19 mouse cellular contexts compared by ENCODE assay signal in genomic region chr7:75712808-75713207, GRCm38 (mm10).
DNase-seq lines count a peak whose midpoint lies in the region; ATAC-seq and TF ChIP-seq lines count a peak whose summit lies in the region.
"Had no signal": no experiment of that assay in that cellular context is flagged by ENCODE, and none has a peak within 500 bp of the region (broad histone marks: within the 10 kb centered on the region; RNA-seq: fewer than 3 reads in every experiment).

No protein-coding gene starts in this region.

- no peak overlapping the region for H3K9ac ChIP-seq in liver, embryonic 14.5 days (replicated peaks)
- no peak overlapping the region for H3K9ac ChIP-seq in kidney, embryonic 16.5 days (replicated peaks; ENCODE audit: low read length)
- no peak overlapping the region for H3K9ac ChIP-seq in neural tube, embryonic 15.5 days (replicated peaks)
- H3K9ac ChIP-seq: forebrain, embryonic 13.5 days; hindbrain, embryonic 15.5 days had no signal

- H3K4me2 ChIP-seq in liver, embryonic 14.5 days (ENCODE audit: low read depth), result no peak overlapping the region
- no peak overlapping the region for H3K4me2 ChIP-seq in kidney, embryonic 16.5 days (replicated peaks; ENCODE audit: low read depth, low read length)
- H3K4me2 ChIP-seq in neural tube, embryonic 15.5 days, result no peak overlapping the region
- H3K4me2 ChIP-seq: forebrain, embryonic 13.5 days; hindbrain, embryonic 15.5 days had no signal

- WGBS in liver, embryonic 14.5 days (ENCODE audit: insufficient replicate concordance), result 16% methylated on average over 2 of the region's 2 CpGs
- 88% methylated on average over 2 of the region's 2 CpGs for WGBS in kidney, embryonic 16.5 days
- WGBS in neural tube, embryonic 15.5 days, result 53% methylated on average over 2 of the region's 2 CpGs

- peak; percentile 92 for DNase-seq in heart, adult 11 months
- DNase-seq in heart, postnatal 4 days, result no peak
- peak in 1 of 3 experiments; percentile 24 for DNase-seq in liver, embryonic 14.5 days (ENCODE audit: low read depth in 3 of 3, low spot score in 3 of 3)
- no peak for DNase-seq in liver
- DNase-seq: adrenal gland, postnatal 14 days; cerebellum, adult 2 months; layer of hippocampus, postnatal 36 days; lung, postnatal 14 days; retina, postnatal 1 day had no signal

- H3K9me3 ChIP-seq in liver, embryonic 14.5 days (ENCODE audit: control insufficient read depth, low read length), result no peaks in the 10 kb centered on the region
- H3K9me3 ChIP-seq in kidney, embryonic 16.5 days (ENCODE audit: low read length), result no peaks in the 10 kb centered on the region
- H3K9me3 ChIP-seq in neural tube, embryonic 15.5 days (replicated peaks), result no peaks in the 10 kb centered on the region
- H3K9me3 ChIP-seq: forebrain, embryonic 13.5 days; hindbrain, embryonic 15.5 days had no signal

- no peaks in the 10 kb centered on the region for H3K27me3 ChIP-seq in liver, embryonic 14.5 days (ENCODE audit: control insufficient read depth, insufficient read depth, low read length)
- H3K27me3 ChIP-seq in kidney, embryonic 16.5 days (ENCODE audit: insufficient read depth, low read length), result no peaks in the 10 kb centered on the region
- H3K27me3 ChIP-seq in neural tube, embryonic 15.5 days (replicated peaks), result no peaks in the 10 kb centered on the region
- H3K27me3 ChIP-seq: forebrain, embryonic 13.5 days; hindbrain, embryonic 15.5 days; Patski had no signal

- no peak for ATAC-seq in liver, embryonic 14.5 days (ENCODE audit: insufficient read depth)
- ATAC-seq in megakaryocyte progenitor cell, adult 5-6 weeks (replicated peaks; ENCODE audit: poor library complexity), result peak; percentile 72
- no peak for ATAC-seq in kidney, embryonic 16.5 days (ENCODE audit: low FRiP score, low TSS enrichment)
- ATAC-seq in neural tube, embryonic 15.5 days (ENCODE audit: low FRiP score), result no peak
- ATAC-seq: activated CD4-positive, CD25-positive, alpha-beta regulatory T cell, adult 4 months; forebrain, embryonic 13.5 days; intestine, embryonic 16.5 days; Patski had no signal

- peaks cover 3 to 9% of the 10 kb centered on the region in 2 experiments for H3K4me1 ChIP-seq in liver, embryonic 14.5 days (replicated peaks; ENCODE audit: control insufficient read depth in 2 of 2, insufficient read depth in 2 of 2, low read length in 1 of 2)
- H3K4me1 ChIP-seq in brown adipose tissue, adult 24 weeks (ENCODE audit: control insufficient read depth, insufficient read depth, insufficient read length, low read length), result peaks cover 12% of the 10 kb centered on the region
- H3K4me1 ChIP-seq in kidney, embryonic 16.5 days (ENCODE audit: insufficient read depth, low read length), result peaks cover 6% of the 10 kb centered on the region; the same call in 1 of the 2 replicates
- 0 out of 2 replicates have a peak, but pooled peaks cover 8% of the 10 kb centered on the region for H3K4me1 ChIP-seq in neural tube, embryonic 15.5 days
- H3K4me1 ChIP-seq: forebrain, embryonic 13.5 days; hindbrain, embryonic 15.5 days had no signal

- H3K27ac ChIP-seq in liver, embryonic 14.5 days, result no peak overlapping the region
- H3K27ac ChIP-seq in brown adipose tissue, adult 24 weeks (replicated peaks; ENCODE audit: low read depth, low read length), result peak overlapping the region; percentile 39; the same call in 1 of the 2 replicates
- no peak overlapping the region for H3K27ac ChIP-seq in kidney, embryonic 16.5 days (ENCODE audit: low read length)
- H3K27ac ChIP-seq in neural tube, embryonic 15.5 days (replicated peaks), result no peak overlapping the region
- H3K27ac ChIP-seq: forebrain, embryonic 13.5 days; hindbrain, embryonic 15.5 days; kidney, postnatal 0 days had no signal

- peaks cover 20% of the 10 kb centered on the region for H3K36me3 ChIP-seq in liver, embryonic 14.5 days (replicated peaks; ENCODE audit: control insufficient read depth, insufficient read depth, low read depth)
- peaks cover 12% of the 10 kb centered on the region for H3K36me3 ChIP-seq in kidney, embryonic 16.5 days (ENCODE audit: insufficient read depth, low read length)
- no peaks in the 10 kb centered on the region for H3K36me3 ChIP-seq in neural tube, embryonic 15.5 days
- H3K36me3 ChIP-seq: hindbrain, embryonic 15.5 days had no signal

- no peak for TF ChIP-seq CTCF in liver, embryonic 14.5 days (IDR thresholded peaks at IDR 0.05; ENCODE audit: low read depth)

- no peak overlapping the region for H3K4me3 ChIP-seq in liver, embryonic 14.5 days (ENCODE audit: insufficient read depth in 1 of 2, low read depth in 2 of 2, low read length in 2 of 2)
- H3K4me3 ChIP-seq in brown adipose tissue, adult 24 weeks (ENCODE audit: insufficient read depth, low read depth, low read length), result no peak overlapping the region
- no peak overlapping the region for H3K4me3 ChIP-seq in kidney, embryonic 16.5 days (ENCODE audit: low read length)
- no peak overlapping the region for H3K4me3 ChIP-seq in neural tube, embryonic 15.5 days (replicated peaks)
- H3K4me3 ChIP-seq: forebrain, embryonic 13.5 days; hindbrain, embryonic 15.5 days had no signal

- 0 out of 2 replicates have a peak, but pooled peaks have one; percentile 32 for TF ChIP-seq EP300 in liver, embryonic 14.5 days (IDR thresholded peaks at IDR 0.05; ENCODE audit: low read depth)
